Mouse (Mus musculus) midbrain, embryonic 14.5 days (tissue): ENCODE data around the gene Fam131c. TPM values are rescaled to one million over a fixed set of nuclear protein-coding genes. Genes with fewer than 3 reads are reported as not detected.

Experiments
- ATAC-seq: fragments of 200-750 bp; cut with Nextera tagmentation; 2 replicates; pipeline ENCODE4 v1.8.0; 2017; ENCODE audit warnings: moderate number of reproducible peaks, moderate library complexity; ENCODE audit not compliant: low FRiP score, low TSS enrichment
- DNase-seq: peaks from one replicate; pipeline ENCODE4 v3.0.0-alpha.2; 2015
- H3K27ac ChIP-seq: fragments of 300-500 bp; sonication (generic); replicated peaks from 2 replicates; pipeline ENCODE4 v1.5.1; 2014; ENCODE audit warnings: mild to moderate bottlenecking, low read depth, low read length, moderate library complexity
- H3K27me3 ChIP-seq: fragments of 300-500 bp; sonication (generic); 2 replicates; pipeline ENCODE4 v1.6.1; 2014; ENCODE audit warnings: low read length, control low read depth, mixed read lengths; ENCODE audit not compliant: control insufficient read depth, insufficient read depth
- H3K36me3 ChIP-seq: fragments of 300-500 bp; sonication (generic); 2 replicates; pipeline ENCODE4 v1.6.1; 2014; ENCODE audit warnings: low read length, control low read depth; ENCODE audit not compliant: control insufficient read depth, insufficient read depth
- H3K4me1 ChIP-seq: fragments of 300-500 bp; sonication (generic); 2 replicates; pipeline ENCODE4 v1.6.1; 2014; ENCODE audit warnings: mild to moderate bottlenecking, antibody characterized with exemption, low read length, control low read depth; ENCODE audit not compliant: control insufficient read depth, insufficient read depth
- H3K4me2 ChIP-seq: fragments of 300-500 bp; sonication (generic); 2 replicates; pipeline ENCODE4 v1.6.1; 2014; ENCODE audit warnings: mild to moderate bottlenecking, low read length, moderate library complexity
- H3K4me3 ChIP-seq: fragments of 300-500 bp; sonication (generic); replicated peaks from 2 replicates; pipeline ENCODE4 v1.5.1; 2014; ENCODE audit warnings: low read depth, low read length
- H3K9ac ChIP-seq: fragments of 300-500 bp; sonication (generic); replicated peaks from 2 replicates; pipeline ENCODE4 v1.6.1; 2014; ENCODE audit warnings: mild to moderate bottlenecking, low read length, moderate library complexity
- H3K9me3 ChIP-seq: fragments of 300-500 bp; sonication (generic); 2 replicates; pipeline ENCODE4 v1.6.1; 2016; ENCODE audit warnings: low read length, control low read depth, mixed read lengths; ENCODE audit not compliant: control insufficient read depth
- WGBS: fragments of 180-500 bp; shearing (Covaris S2); extraction: QIAGEN DNeasy Blood & Tissue Kit; methylation state at CpG from one replicate; pipeline ENCODE4 v1.1.7; 2014; 5-methylcytosine and 5-hydroxymethylcytosine counted together
- polyA plus RNA-seq: library from polyadenylated mRNA; unstranded; fragments of >200 nt; fragmentation: Nextera tagmentation; extraction: Ambion mirVana; gene quantifications from 2 replicates; pipeline ENCODE4 v1.2.1, GENCODE M21; 2014

The Fam131c gene
- polyA plus RNA-seq, 1 experiment from 2014 or later = 26.7 TPM

DNA sequence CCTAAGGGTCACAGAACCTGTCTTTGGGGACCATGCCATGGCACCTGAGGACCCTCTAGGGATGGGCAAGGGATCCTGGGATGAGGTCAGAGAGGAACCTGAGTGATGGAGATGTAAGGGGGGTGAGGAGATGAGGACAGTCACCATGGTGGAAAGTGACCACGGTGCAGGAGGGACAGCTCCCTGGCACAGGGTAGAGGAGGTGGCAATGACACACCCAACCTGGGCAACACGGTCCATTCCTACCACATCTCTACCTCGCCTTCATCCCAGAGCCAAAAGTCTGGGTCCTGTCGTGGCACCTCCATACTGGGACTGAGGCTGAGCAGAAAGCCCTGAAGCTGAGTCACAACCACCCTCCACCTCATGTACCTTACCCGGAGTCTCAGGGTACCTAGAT, 54.8 kb downstream of the Fam131c start:
- H3K27me3 ChIP-seq = 0 out of 2 replicates have a peak, but pooled peaks cover 4% of the 10 kb centered on the region
- no peak overlapping the region for H3K4me2 ChIP-seq
- no peak overlapping the region for H3K27ac ChIP-seq
- H3K4me3 ChIP-seq = no peak overlapping the region
- DNase-seq (no peak), ATAC-seq (no peak)
- H3K36me3 ChIP-seq = no peaks in the 10 kb centered on the region
- H3K9me3 ChIP-seq = no peaks in the 10 kb centered on the region
- WGBS = 82% methylated on average over 5 of the region's 5 CpGs
- H3K4me1 ChIP-seq = 0 out of 2 replicates have a peak, but pooled peaks cover 6% of the 10 kb centered on the region
- no peak overlapping the region for H3K9ac ChIP-seq

DNA sequence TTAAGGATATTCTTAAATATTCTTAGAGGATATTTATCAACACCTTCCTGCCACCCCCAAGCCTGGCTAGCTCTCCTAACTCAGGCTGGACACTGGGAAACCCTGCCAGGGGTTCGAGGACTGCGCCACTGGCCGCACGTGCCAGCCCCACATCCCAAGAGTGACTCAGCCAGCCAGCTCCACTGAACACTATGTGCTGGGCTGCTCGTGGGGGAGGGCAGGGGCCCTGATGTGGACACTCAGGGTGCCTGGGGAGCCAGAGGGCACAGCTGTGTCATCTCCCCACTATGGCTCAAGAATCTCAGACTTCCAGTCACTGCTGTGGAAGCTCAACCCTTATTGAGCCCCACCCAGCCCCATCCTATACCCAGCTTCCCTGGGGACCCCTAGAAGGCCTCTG, 55.3 kb downstream of the Fam131c start:
- Histone ChIP-seq H3K9me3 (no peaks in the 10 kb centered on the region), H3K36me3 (no peaks in the 10 kb centered on the region), H3K4me2 (no peak overlapping the region), H3K4me3 (no peak overlapping the region), H3K27me3 (0 out of 2 replicates have a peak, but pooled peaks cover 4% of the 10 kb centered on the region), H3K27ac (no peak overlapping the region), H3K9ac (no peak overlapping the region), H3K4me1 (0 out of 2 replicates have a peak, but pooled peaks cover 6% of the 10 kb centered on the region)
- DNase-seq (no peak), ATAC-seq (no peak)
- 81% methylated on average over 5 of the region's 5 CpGs for WGBS

DNA sequence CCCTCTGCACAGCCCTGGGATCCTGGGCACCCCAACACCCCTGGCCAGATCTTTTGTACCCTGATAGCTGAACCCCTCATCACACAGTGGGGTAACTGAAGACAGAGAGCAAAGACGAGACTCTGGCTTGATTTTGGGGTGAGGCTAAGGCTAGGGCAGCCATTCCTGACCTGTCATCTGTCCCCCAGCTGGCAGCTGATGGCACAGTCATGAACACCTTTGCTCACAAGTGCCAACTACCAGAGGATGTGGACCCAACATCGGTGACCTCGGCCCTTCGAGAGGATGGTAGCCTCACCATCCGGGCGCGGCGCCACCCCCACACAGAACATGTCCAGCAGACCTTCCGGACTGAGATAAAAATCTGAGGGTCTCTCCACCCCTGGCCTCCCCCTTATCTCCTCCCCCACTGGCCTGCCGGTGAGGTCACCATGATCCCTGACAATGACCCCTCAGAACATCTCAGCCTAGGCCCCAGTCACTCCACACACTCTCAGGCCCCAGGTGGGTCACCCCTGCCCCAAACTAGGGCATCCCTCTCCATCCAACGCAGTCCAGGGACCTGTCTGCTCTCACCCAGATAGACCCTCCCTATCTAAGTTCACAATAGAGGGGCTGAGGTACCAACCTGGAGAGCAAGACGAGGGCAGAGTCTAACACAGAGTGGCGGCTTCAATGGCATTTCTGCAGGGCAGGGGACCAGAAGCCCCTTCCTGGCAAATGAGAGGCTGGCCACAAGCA, 55.8 kb downstream of the Fam131c start:
- 0 out of 2 replicates have a peak, but pooled peaks cover 4% of the 10 kb centered on the region for H3K27me3 ChIP-seq
- H3K4me3 ChIP-seq = no peak overlapping the region
- no peak for DNase-seq
- no peaks in the 10 kb centered on the region for H3K9me3 ChIP-seq
- WGBS = 87% methylated on average over 13 of the region's 13 CpGs
- 0 out of 2 replicates have a peak, but pooled peaks cover 6% of the 10 kb centered on the region for H3K4me1 ChIP-seq
- H3K27ac ChIP-seq = no peak overlapping the region
- no peak overlapping the region for H3K4me2 ChIP-seq
- ATAC-seq = no peak
- no peaks in the 10 kb centered on the region for H3K36me3 ChIP-seq
- H3K9ac ChIP-seq = no peak overlapping the region

DNA sequence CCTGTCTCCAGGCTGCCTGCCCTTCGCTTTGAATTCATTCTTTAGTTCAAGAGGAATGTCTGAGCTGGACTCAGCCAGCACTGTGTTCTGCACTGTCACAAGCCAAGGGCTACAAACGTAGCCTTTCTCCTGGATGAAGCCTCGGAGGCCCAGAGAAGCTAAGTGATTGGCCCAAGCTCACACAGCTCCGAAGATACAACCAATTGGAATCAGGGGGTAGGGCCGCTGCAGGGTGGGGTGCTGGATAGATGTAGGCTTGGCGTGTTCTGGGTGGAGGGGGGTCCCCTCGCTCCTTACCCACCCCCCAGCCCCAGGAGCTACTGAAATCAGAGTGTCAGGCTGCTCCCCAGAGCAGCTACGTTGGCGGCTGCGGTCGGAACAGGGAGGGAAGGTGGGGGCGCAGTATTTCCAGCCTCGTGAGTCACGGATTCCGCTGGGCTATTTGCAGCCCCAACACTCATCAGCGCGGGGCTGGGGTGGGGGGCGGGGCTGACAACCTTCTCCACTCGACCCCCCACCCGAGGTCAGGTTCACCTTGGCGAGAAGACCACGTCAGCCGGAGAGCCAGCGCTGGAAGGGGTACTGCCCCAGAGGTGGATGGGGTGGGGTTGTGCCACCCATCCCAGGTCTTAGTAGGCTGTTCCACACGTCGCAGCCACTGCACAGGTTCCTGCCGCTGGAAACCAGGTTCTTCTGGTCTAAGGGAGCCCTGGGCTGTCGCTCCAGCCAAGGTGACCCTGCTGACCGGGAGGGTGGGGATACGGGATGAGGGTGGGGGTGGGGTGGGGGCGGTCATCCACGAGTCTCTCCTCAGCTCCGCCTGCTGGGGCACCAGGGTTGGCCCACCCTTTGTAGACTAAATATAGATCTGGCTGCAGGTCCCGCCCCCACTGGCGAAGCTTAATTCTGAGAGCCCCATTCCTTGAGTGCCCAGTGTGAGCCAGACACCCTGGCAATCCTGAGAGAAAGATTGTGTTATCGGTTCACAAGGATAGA, 57.8 kb downstream of the Fam131c start:
- Histone ChIP-seq H3K4me3 (peak overlapping the region; percentile 40), H3K36me3 (no peaks in the 10 kb centered on the region), H3K27ac (no peak overlapping the region), H3K9ac (peak overlapping the region; percentile 61), H3K9me3 (no peaks in the 10 kb centered on the region), H3K4me2 (peak overlapping the region; percentile 66), H3K4me1 (0 out of 2 replicates have a peak, but pooled peaks cover 6% of the 10 kb centered on the region), H3K27me3 (0 out of 2 replicates have a peak, but pooled peaks cover 4% of the 10 kb centered on the region)
- DNase-seq (peak; percentile 77), ATAC-seq (peak; percentile 81)
- WGBS = 6% methylated on average over 36 of the region's 36 CpGs

DNA sequence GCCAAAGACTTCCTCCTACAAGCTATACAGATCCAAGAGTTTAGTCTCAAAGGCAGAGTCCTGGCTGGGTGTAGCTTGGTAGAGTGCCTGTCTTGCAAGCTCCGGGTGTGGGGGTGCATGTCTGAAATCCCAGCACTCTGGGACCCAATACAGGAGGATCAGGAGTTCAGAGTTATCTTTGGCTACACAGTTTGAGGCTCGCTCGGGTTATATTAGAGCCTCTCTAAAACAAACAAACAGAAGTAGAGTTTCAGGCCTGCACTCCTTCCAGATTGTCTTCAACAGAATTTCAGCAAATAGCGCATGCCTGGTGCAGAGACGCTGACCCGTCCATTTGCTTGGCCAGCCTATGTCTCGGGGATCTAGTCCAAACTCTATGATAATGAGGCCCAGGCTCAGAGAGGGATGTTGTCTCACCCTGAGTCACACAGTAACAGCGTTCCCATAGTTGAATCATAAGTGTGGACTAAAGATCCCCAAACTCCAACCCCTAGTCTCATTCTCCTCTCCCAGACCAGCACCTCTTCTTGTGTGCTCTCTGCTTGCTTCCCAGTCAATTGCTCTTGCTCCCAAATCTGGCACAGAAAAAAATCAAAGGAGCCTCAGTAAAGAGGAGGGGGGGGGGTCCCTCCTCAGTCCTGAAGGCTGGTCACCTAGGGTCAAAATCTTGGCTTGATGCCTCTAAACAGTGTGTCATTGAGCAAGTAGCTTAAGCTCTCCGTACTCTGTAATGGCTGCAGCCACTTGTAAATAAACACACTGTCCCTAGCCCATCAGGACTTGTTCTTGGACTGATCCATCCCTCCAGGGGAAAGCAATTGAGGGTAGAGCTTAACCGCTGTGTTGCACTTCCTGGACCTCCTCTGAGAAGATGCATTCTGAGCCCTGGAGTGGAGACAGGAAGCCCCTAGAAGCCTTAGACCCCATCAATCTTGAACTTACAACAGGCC, 59.1 kb downstream of the Fam131c start:
- whole genome bisulfite sequencing = 86% methylated on average over 10 of the region's 10 CpGs
- Histone ChIP-seq H3K27ac (no peak overlapping the region), H3K9ac (no peak overlapping the region), H3K4me1 (0 out of 2 replicates have a peak, but pooled peaks cover 6% of the 10 kb centered on the region), H3K27me3 (0 out of 2 replicates have a peak, but pooled peaks cover 4% of the 10 kb centered on the region), H3K36me3 (no peaks in the 10 kb centered on the region), H3K9me3 (no peaks in the 10 kb centered on the region), H3K4me2 (no peak overlapping the region), H3K4me3 (no peak overlapping the region)
- DNase-seq (no peak), ATAC-seq (no peak)

DNA sequence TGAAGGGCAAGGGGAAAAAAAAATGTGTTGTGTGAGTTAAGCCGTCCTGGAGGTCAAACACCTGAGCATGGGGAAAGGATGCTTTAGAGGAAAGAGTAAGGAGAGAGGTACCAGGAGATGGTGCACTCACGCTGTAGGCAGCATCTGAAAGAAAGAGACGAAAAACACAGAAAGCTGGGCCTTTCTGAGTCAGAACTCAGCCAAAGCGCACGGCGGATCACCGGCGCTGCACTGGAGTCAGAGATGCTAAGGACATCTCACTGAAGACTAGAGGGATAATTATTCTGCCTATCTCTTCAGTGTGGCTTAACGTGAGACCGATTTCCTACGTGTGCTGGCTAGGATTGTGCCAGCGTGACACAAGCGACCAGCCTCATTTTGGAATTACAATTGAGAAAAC, 59.9 kb downstream of the Fam131c start:
- H3K4me1 ChIP-seq = 0 out of 2 replicates have a peak, but pooled peaks cover 6% of the 10 kb centered on the region
- no peak overlapping the region for H3K9ac ChIP-seq
- no peaks in the 10 kb centered on the region for H3K36me3 ChIP-seq
- no peak for ATAC-seq
- 84% methylated on average over 13 of the region's 13 CpGs for WGBS
- H3K27ac ChIP-seq = no peak overlapping the region
- H3K4me3 ChIP-seq = no peak overlapping the region
- H3K4me2 ChIP-seq = no peak overlapping the region
- no peaks in the 10 kb centered on the region for H3K9me3 ChIP-seq
- 0 out of 2 replicates have a peak, but pooled peaks cover 4% of the 10 kb centered on the region for H3K27me3 ChIP-seq
- DNase-seq = no peak

DNA sequence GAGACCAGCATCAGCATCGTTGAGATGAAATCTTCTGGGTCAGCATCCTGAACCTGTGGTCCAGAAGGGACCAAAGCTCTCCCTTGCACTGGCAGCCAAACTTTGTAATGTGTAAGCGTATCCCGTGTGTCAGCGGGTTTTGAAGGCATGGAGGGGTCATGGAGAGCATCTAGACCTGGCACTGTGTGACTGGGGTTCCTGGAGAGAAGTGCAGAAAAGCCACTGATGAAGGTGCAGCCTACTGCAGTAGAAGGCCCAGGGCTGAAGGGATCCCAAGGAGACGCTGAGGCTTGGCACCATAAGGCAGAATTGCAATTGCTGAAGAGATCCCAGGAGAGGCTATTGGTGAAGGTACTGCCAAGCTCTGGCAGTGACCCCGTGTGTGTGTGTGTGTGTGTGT, 61.4 kb downstream of the Fam131c start:
- H3K9me3 ChIP-seq = no peaks in the 10 kb centered on the region
- no peak overlapping the region for H3K9ac ChIP-seq
- DNase-seq (no peak), ATAC-seq (no peak)
- 86% methylated on average over 6 of the region's 6 CpGs for WGBS
- H3K27ac ChIP-seq = no peak overlapping the region
- H3K36me3 ChIP-seq = no peaks in the 10 kb centered on the region
- 0 out of 2 replicates have a peak, but pooled peaks cover 4% of the 10 kb centered on the region for H3K27me3 ChIP-seq
- H3K4me1 ChIP-seq = 0 out of 2 replicates have a peak, but pooled peaks cover 6% of the 10 kb centered on the region
- H3K4me2 ChIP-seq = no peak overlapping the region
- H3K4me3 ChIP-seq = no peak overlapping the region
